Mouse (Mus musculus): ENCODE results near the gene Pdlim1. TPM values are rescaled to one million over a fixed set of nuclear protein-coding genes. Genes with fewer than 3 reads are reported as not detected.
A peak's percentile ranks its signal among the peaks of the same experiment; 100 is the strongest.

Pdlim1 gene
- total RNA-seq, 2 experiments from 2014 or later: 19.6 to 32.3 TPM

DNA sequence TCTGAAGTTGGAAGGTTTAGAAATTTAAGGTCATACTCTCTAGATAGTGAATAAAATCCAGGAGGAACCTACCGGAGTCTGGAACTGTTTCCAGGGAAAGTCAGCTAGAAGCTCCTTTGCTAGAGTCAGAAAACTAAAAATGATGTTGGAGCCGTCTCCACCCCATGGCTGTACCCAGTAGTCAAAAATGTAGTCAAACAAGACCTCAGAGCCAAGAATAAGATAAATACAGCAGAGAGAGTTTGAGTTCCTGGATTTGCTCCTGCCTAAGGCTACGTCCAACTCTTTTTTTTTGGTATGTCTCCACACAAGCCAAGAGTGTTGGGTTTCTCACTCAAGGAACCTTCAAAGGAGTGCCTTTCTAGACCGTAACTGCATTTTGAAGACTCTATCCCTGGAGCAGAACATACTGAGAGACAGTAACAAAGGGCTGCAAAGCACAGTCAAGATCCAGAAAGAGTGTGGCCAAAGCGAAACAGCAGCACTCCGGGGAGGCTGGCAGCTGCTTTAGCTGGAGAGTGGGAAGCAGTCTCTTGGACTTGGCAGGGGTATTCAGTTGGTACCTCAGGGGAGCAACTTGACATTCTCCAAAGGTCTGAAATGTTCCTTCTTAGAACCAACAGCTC is 18.6 kb upstream of the Pdlim1 start:
- ATAC-seq (replicated peaks; ENCODE audit: low FRiP score, poor library complexity, severe bottlenecking): no peak

DNA sequence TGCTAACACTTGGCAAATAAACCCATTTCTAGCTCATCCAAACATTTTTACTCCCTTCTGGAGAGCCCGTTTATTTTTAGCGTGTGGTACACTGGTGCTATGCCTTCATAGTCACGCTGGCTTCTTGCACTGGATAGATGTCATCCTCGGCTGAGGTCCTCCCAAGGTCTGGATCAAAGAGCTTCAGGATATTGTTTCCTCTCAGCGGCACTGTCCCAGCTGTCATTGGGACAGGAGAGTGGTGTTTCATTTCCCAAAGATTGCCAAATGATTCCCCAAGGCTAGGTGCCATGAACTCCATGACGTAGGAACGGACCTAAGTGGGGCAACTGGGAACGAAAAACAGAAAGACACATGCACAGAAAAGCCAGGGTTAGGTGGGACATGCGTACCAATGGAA is 16.8 kb upstream of the Pdlim1 start:
- ATAC-seq (replicated peaks; ENCODE audit: low FRiP score, poor library complexity, severe bottlenecking): no peak

DNA sequence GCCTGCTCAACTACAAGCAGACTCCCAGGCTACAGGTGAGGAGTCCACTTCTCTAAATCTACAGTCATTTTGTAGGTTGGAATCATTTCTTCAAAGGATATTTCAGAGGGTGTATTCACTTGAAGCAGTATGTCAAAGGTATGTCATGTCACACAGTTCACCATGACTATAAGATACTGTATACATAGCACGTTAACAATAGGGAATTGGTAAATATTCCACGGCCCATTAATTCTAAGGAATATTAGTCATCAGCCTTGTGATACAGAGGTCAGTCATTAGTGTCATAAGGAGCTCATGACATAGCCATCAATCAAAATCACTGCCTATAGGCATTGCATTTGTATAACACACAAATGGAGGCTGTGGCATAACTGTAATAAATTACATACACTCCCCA is 13.1 kb upstream of the Pdlim1 start:
- no peak for ATAC-seq (replicated peaks; ENCODE audit: low FRiP score, poor library complexity, severe bottlenecking)

DNA sequence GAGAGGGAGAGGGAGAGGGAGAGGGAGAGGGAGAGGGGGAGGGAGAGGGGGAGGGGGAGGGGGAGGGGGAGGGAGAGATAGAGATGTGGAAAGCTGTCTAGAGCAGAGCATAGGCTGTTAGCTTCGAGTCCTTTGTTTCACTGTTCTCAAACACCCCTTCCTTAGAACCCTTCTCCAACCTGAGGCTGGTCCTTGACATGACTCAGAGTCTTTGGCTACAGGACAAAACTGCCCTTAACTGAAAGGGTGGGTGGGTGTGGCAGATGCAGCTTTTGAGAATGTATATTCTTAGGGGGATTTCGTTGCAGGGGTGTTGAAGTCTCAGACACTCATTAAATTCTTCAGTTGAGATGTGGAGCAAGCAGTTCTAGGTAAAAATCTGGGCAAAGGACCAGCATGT is 11.8 kb upstream of the Pdlim1 start:
- ATAC-seq (replicated peaks; ENCODE audit: low FRiP score, poor library complexity, severe bottlenecking): no peak

DNA sequence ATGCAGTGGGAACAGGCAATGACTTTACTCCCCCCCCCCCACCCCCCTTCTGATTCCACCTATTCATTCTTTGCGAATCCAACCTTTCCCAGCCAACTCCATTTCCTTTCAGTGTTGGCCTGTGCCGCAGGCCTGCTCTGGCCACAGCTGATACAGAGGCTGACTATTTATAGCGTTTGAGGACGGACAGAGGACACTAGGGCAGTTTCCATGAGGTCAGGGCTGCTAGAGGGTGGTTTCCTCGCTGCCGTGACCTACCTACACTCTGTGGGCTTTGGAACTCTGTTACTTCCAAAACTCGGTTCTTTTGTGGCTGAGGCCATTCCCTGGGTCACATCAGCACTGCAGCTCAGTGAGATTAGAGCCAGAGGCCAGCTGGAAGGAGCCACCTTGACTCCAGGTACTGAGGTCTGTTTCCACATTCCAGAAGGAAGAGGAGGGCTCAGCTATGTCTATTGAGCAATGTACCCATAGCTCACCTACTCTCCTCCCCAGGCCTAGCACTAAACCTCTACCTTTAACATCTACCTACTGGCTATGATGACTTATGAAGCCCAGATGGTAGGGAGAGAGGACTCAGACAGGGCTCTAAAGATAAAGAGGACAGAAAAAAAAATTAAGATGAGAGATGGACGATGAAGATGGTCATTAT is 6.9 kb upstream of the Pdlim1 start:
- ATAC-seq (replicated peaks; ENCODE audit: low FRiP score, poor library complexity, severe bottlenecking): no peak

DNA sequence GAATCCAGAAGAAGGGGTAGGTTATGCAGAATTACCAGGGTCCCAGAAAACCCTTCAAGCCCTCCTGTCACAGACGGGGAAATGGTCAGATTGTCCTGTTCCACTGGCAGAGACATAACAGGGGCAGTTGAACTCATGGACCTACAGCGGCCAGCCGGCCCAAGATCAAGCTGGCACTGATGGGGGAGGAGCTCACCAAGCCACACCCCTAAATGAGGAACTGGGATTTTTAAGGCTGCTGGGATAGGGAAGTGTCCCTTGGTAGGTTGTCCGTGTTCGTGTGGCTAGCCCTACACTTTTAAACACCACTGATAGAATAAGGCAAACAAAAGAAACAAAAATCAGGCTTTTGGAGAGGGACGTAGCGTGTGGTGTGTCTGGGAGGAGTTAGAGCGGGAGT is 5.9 kb upstream of the Pdlim1 start:
- no peak for ATAC-seq (replicated peaks; ENCODE audit: low FRiP score, poor library complexity, severe bottlenecking)

DNA sequence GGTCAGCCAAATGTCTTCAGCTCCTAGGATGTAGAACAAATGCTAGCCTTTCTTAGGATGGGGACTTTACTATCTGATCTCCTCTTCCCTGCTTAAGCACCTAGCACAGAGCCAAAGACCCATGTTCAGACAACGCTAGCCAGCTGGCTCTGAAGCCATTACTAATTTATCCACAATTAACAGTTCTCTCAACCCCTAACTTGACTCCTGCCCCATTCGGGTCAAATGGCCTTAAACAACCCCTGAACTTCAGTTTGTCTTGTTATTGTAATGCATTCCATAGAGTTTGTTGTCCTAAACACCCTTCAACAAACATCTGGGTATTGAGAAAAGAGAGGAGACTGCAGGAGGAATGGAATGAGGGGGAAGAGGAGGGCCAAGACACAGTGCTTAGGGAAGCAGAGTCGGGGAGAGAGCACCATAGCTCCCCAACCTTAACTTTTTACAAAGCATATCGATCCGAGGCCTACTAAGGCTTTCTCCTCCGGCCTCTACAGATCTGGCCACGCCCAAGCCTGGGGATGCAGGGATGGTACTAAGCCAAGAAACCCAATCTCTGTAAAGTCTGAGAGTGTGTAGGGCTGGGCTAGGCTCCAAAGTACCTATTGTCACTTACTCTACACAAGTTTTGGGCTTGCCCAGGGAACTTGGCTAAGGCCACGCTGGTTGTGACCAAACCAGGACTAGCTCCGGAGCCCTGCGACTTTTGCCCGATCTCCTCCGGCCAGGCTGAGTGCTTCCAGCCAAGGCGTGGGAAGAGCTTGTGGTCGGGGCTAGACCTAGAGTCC is 4.0 kb upstream of the Pdlim1 start:
- no peak for ATAC-seq (replicated peaks; ENCODE audit: low FRiP score, poor library complexity, severe bottlenecking)

DNA sequence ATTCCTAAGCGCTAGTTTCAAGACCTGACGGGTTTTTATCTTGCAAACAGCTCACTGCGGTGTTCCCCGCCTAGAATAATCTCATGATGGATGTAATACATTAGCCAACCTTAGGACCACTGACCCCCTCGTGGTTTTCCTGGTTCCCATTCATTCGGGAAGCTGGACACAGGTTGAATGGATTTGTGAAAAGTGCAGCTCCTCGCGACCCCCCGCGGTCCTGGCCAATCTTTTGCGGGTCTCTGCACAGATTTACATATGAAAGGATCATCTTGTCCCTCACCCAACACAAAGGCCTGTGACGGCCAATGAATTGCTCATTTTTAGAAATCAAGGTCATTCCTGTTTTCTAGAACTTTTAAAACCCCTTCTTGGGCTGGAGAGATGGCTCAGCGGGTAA is 1.0 kb upstream of the Pdlim1 start:
- ATAC-seq (replicated peaks; ENCODE audit: low FRiP score, poor library complexity, severe bottlenecking): no peak

DNA sequence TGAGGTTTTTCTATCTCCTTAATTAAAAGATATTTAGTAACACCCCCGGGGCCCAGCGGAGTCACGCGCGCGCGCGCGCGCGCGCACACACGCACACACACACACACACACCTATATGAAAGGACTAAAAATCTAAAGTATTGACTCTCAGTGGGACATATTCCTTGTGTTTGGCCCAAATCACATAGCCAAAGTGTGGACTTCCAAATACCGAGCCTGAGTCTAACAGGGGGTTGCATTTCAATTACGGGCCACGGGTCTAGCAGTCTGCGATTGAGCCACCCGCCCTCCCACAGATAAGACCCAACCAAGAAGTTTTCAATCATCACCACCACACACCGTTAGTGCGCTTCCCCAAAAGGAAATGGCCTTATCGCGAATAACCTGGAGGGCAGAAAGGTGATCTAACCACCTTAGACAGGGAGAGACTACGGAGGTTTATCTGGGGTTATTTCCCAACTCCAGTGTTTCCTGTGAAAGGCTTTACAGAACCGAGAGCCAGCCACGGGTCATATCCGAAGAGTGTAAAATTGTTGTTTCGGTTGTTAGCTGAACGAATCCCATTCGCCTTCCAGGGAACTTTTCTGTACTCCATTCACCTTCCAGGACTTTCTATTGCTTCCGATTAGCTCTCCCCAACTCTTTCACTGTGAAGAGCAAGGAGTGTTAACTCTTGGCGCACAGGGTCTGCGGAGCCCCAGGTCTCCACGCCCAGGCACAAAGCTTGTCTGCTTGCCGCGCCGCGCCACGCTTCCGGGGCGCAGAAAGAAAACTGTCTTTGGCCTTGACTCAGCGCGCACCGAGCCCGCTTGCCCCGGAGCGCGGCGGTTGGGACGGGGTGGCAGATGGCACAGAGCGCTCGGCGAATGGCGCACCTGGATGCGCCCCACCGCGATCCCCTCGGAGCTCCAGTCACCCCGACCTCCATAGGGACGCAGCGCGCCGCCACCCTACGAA is 1.0 kb downstream of the Pdlim1 start:
- peak; percentile 48 for ATAC-seq (replicated peaks; ENCODE audit: low FRiP score, poor library complexity, severe bottlenecking)

DNA sequence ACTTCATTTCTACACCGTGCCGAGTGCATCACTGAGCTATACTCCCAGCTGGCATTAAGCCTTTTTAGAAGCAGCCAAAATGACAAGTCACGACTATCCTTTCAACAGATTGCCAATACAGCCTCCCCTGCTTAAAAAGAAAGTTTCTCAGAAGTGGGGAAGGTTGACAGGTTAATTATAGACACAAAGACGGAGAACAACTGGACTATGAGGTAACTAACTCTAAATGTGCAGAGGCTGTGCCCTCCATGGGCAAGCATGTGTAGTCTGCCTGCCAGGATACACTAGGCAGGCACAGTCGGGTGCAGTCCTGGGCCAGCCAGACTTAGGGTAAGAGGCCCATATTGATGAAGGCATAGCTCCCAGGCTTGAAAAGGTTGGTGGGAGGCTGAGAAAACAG is 2.1 kb downstream of the Pdlim1 start:
- no peak for ATAC-seq (replicated peaks; ENCODE audit: low FRiP score, poor library complexity, severe bottlenecking)

DNA sequence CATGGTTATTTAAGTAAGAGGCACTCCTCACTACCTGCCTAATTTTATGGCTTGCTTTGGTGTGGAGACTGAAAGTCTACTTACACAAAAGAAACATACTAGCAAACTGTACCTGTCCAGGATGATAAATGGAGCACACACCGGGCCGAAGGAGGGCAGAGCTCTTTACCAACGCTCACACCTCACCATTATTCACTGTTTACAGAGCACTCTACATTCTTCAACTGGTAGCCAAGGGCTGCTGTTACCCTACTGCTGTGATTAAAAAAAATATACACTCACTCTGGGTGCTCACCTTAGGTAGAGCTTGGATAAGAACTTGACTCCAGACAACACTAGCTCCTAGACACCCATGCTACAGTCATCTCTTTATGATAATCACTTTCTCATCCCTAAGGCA is 3.1 kb downstream of the Pdlim1 start:
- ATAC-seq (replicated peaks; ENCODE audit: low FRiP score, poor library complexity, severe bottlenecking): no peak

DNA sequence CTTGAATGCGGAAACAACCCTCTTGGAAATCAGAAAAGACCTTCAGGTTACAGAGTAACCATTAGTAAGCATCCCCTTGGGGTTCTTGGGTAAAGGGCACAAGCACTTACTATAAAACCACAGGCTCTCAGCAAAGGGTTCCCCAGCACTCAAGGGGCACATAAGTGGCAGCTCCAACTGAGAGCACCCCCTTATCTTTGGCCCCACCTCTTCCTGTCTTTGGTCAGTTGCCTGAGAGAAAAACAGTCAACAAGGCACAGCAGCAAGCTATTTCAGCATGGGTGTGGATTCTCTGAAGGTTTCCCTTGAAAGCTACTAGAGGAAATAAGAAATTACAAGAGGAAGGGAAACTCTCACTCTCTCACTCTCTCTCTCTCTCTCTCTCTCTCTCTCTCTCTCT is 4.3 kb downstream of the Pdlim1 start:
- no peak for ATAC-seq (replicated peaks; ENCODE audit: low FRiP score, poor library complexity, severe bottlenecking)

DNA sequence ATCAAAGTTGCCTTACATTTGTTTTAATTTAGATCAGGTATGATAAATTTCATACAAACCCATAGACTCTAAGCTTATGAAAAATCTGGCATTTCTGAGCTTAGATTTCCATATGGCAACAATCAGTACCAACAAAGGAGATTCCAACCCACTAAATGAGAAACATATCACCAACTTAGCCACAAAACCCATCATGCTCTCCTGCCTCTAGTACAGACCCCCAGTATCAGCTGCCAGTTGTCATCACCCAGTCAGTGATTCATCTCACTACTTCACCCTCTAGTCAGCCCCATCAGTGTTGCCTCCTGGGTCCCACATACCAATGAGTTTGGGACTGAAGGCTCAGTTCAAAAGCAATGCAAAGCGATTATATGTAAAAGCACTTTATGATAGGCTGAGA is 12.2 kb downstream of the Pdlim1 start:
- no peak for ATAC-seq (replicated peaks; ENCODE audit: low FRiP score, poor library complexity, severe bottlenecking)

DNA sequence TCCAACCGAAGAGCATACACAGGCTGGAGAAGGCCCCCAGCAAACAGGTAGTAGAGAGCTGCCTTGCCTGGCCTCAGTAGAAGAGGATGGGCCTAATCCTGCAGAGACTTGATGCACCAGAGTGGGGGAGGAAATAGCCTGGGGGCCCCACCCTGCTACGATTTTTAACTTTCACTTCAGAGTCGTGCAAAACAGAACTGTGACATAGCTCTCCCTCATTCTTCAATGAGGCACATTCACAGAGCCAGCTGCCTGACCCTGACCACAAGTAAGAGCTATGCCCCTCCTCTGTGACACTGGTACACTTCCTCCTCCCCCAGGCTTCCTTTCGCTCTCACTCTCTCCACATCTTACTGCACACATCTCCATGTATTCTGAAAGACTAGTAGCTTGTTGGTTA is 14.2 kb downstream of the Pdlim1 start:
- no peak for ATAC-seq (replicated peaks; ENCODE audit: low FRiP score, poor library complexity, severe bottlenecking)

DNA sequence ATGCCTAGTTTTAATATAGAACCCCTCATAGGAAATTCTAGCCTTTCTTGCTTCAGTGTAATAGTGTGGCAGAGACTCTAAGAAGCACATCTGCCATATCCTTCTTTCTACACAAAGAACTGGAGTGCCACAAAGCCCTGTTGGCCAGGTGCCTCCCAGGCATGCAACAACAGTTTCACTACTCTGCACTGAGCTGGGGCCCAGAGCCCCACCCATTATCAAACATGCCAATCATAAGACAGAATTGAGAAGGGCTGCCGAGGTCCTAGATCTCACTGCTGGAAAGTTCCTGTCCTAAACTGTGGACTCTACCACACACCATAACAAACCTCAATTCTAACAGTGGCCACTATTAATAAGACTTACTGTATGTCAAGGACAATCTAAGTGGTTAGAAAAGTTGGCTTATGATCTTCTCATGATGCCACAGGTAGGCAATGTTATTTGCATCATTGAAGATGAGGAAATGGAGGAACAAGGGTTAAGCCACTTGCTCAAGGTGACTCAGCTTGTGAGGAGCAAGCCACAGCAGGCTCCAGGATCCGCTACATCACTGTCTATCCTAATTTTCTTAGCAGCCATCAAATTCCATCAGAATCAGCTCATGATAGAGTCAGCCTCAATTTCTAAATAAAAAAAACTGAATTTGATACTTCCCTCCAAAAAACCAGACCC is 15.1 kb downstream of the Pdlim1 start:
- no peak for ATAC-seq (replicated peaks; ENCODE audit: low FRiP score, poor library complexity, severe bottlenecking)

DNA sequence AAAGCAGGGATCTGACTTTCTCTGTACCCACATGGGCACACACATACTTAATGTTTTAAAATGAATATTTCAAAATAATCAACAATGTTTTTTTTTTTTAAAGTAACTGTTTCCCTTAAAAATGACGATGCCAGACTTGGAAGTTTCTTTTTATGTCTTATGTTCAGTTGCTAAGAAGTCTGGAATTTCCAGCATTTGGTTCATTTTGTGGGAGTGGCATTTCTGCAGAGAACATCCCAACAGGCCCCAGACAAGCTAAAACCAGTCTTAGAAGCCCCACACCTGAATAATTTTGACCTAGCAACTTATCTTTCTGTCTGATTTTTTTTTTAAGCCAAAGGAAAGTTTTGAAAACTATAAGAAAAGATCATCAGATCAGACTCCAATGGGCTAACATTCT is 16.1 kb downstream of the Pdlim1 start:
- no peak for ATAC-seq (replicated peaks; ENCODE audit: low FRiP score, poor library complexity, severe bottlenecking)

DNA sequence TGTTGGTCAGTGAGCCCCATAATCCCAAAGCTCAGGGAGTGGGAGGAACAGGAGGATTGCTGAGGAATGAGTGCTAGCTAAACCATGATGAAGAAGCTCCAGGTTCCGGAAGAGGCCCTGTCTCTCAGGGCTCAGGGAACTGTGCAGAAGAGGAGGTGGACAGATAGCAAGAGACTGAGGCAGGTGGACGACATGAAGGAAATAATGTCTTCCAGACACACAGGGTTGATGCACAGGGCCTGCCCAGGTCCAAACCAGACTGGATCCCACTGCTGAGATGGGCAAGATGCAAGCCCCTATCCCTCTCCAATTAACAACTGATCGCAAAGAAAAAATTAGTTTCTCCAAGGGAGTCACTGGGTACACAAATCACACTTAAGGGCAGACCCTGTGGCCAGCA is 16.9 kb downstream of the Pdlim1 start:
- no peak for ATAC-seq (replicated peaks; ENCODE audit: low FRiP score, poor library complexity, severe bottlenecking)

DNA sequence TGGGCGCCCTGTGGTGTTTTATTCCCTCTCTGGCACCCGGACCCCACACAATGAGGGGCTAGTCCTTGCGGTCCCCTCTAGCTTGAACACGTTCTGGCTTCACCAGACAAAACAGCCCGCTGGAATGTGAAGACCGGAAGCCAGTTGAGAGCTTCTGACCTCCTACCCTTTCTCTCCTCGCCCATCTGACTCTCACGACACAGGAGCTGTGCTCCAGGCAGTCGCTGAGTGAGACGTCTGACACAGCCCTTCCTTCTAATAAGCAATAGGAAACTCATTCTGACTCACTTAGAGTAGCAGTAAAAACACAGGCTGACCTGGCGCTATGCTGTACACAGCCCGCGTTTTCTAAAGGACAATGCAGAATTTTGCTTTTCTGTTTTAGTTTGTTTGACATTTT is 17.9 kb downstream of the Pdlim1 start:
- no peak for ATAC-seq (replicated peaks; ENCODE audit: low FRiP score, poor library complexity, severe bottlenecking)

DNA sequence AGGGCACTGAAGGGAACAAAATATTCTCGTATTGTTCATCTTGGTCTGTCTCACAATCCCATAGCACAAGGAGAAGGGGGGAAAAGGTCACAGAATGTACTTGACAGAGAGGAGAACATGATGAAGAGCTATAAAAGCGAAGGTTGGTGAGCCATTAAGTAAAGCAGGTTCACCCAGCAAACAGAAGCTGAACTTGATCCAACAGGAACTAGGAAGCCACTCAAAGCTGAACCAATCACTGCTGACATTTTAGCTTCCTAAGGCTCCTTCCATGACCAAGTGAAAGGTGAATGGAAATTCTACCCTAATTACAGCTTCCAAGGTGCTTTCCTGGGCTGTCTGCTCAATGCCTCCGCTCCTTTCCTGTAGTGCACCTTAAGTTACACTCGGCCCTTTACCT is 20.5 kb downstream of the Pdlim1 start:
- no peak for ATAC-seq (replicated peaks; ENCODE audit: low FRiP score, poor library complexity, severe bottlenecking)

DNA sequence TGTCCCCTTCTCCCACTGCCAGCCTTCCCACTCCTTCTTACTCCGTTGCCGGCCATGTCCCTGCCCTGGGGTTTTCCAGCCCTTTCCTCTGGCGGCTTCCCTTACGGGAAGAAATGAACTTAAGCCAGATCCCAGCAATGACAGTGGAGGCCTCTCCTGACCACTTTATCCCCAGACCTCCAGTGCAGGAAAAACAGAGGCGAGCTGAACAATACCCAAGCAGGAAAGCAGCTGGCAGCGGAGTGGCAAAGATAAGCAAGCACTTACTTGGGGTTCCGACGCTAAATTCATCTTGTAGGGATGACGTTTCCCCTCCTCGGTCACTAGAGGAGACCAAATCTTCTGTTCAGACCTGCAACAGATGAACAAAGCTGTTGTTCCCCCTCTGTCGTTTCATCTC is 22.3 kb downstream of the Pdlim1 start:
- ATAC-seq (replicated peaks; ENCODE audit: low FRiP score, poor library complexity, severe bottlenecking): no peak

Data from erythroblast, adult 5-6 weeks (primary cell).